Mouse (Mus musculus) cerebellum, adult 11-12 months (tissue): ENCODE data around the gene Ifnk.

Source experiments
- DNase-seq: peaks from one replicate; pipeline ENCODE4 v3.0.0; 2022

Ifnk gene

GRCm38 (mm10) chr4:35151756-35152155 is at the start of gene Ifnk:
TSS of gene Ifnk (plus strand) at chr4:35152056.
- no peak for DNase-seq

GRCm38 (mm10) chr4:35105115-35105773 is 46.6 kb upstream of the Ifnk start:
- DNase-seq, result no peak

- DNase-seq, result no peak
Observed at GRCm38 (mm10) chr4:35112452-35112851, 39.4 kb upstream of the Ifnk start.

DNA sequence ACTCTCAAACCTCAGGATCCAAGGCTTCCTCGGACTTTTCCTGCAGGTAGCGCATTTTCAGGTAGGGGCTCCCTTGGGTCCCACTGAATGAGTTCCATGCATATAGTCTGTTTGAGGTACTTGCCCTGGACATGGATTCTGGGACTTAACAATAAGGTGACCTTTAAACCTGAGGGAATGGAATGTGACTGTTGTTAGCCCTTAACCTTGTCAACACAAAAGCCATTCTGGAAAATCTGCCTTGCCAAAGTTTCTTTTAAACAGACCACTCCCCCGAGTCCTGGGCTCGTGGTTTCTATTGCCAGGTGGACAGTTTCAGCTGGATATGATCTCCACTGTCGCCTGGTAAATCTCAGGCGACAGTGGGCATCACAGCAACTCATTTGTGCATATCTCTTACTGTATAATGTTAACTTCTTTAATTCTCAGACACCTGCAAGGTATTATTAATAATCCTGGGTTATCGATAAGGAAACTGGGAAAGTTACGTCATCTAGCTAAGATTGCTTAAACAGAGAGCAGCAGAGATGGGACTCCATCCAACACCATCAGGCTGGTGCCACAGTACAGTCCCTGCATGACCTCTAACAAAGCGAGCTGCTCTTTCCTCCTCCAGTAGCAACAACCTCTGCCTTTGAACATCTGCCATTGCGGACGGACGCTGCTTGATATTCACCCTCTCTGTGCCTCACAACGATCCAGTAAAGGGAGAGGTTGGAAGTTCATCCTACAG is 38.2 kb upstream of the Ifnk start:
- no peak for DNase-seq

- DNase-seq, result no peak
Observed at GRCm38 (mm10) chr4:35114950-35115349, 36.9 kb upstream of the Ifnk start.

DNA sequence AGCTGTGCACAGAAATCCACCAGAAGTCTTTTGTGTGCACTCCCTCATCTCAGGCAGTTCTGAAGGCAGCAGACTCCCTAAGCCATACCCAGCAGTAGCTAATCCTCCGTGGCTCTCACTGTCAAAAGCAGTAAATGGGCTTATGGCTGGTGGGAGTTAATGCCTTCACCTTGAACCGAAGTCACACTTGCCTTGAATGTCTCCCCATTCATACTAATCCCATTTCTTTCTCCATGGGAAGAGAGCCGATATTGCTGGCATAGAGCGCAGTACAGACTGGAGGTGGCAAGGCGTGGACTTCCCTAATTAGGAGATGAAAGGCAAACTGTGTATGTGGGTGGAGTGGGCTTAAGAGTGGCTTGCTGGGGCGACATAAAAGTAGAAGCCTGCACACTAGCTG is 35.9 kb upstream of the Ifnk start:
- DNase-seq, result no peak

DNA sequence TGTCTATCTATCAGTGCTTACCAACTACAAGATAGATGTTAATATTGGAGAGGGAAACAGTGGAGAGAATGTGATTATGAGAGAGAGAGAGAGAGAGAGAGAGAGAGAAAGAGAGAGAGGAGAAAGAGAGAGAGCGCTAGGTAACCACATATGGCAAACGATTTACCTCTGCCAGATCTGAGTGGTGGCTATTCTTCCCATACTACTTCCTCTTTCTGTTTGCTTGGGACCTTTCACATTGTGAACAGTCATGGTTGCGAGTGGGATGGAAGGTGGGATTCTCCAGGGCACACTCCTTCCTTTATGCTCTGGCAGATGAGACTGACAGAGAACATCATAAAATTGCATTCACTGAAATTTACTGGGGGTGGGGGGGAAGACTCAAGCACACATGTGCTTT is 34.7 kb upstream of the Ifnk start:
- DNase-seq, result no peak

DNA sequence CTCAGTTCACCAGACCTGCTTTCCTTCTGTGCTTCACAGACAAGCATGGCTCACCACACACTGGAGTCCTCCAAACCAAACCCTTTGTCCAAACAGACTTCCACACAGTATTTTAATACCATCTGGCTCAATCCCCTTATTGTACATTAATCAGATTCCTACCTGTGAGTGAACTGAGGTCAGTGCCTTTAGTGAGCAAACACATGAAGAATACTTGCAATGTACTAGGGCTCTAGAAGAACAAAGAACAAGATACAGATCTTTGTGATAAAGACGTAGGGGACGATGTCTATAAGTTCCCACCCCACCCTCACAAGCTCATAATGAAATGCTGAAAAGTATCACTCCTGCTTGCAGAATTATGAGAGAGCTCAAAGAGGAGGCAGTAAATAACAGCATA is 33.0 kb upstream of the Ifnk start:
- no peak for DNase-seq

DNA sequence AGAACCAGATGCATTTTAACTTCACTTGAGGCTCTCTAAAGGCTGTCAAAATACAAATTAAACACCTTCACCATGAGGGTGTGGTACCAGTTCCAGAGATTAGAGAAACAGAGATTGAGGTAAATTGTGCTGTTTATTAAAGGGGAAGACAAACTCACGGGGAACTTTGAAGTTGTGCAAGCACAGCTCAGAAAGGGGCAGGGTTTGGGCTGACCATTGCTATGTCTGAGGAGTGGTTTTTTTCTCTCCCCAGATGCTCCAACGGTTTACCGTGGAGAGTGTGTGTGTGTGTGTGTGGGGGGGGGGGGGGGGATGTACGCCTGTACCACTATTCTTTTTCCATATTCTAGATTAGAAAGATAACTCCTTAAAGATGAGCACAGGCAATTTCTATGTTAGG is 31.7 kb upstream of the Ifnk start:
- no peak for DNase-seq

- DNase-seq, result no peak
Observed at GRCm38 (mm10) chr4:35120575-35120974, 31.3 kb upstream of the Ifnk start.

GRCm38 (mm10) chr4:35121060-35121459 is 30.8 kb upstream of the Ifnk start:
- no peak for DNase-seq

GRCm38 (mm10) chr4:35123087-35123486 is 28.8 kb upstream of the Ifnk start:
- no peak for DNase-seq

DNA sequence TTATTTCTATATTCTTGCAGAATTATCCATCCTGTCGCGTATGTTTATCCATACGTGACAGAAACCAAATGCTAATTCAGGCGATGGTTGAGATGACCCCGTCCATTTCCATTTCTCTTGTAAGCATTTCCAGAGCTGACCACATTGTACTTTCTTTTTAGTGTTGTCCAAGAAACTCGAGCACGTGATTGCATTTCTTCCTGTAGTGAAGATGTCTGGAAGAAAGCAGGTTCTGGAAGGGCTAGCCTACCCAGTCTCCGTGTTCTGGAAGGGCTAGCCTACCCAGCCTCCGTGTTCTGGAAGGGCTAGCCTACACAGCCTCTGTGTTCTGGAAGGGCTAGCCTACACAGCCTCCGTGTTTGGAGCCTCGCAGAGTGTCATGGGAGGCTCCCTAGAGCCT is 27.8 kb upstream of the Ifnk start:
- no peak for DNase-seq

DNA sequence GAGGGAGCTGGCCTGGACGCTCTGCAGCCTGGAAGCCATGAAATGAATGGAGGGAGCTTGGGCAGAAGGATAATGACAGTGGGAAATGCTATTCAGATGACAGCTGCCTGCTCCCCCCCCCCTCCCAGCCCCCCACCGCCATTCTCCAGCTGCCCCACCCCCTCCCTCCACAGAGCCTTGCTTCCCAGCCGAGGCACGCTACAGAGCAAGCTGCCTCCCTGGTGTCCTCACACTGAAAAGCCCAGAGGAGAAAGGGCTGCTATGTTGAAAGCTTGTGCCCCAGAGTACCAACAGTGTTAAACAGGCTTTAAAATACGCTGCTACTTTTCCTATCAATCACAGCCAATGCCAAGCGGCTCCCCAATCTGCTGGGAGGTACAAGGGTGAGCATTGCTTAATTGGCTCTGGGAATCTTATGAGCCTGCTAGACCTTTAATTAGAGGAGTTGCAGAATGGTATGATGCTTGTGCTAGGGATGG is 26.5 kb upstream of the Ifnk start:
- DNase-seq, result no peak

DNA sequence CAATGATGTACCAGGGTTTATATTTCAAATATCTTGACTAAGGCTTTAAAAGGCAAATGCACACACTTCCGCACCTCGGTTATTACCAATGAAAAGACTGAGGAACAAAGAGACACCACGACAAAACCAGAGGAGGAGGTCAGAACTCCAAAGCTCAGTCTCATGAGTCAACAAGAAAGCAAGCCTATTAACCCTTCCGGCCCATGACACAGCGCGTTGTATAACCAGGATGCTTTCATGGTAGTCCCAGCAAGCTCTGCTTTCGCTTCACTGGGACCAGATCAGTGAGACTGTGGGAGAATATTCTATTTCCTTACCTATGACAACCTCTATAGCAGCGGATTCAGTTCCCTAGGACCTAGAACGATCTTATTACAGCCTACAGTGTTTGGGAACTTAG is 25.1 kb upstream of the Ifnk start:
- DNase-seq, result no peak

GRCm38 (mm10) chr4:35127759-35128158 is 24.1 kb upstream of the Ifnk start:
- DNase-seq, result no peak

GRCm38 (mm10) chr4:35130411-35130948 is 21.4 kb upstream of the Ifnk start:
- no peak for DNase-seq

GRCm38 (mm10) chr4:35131592-35131991 is 20.3 kb upstream of the Ifnk start:
- no peak for DNase-seq

DNA sequence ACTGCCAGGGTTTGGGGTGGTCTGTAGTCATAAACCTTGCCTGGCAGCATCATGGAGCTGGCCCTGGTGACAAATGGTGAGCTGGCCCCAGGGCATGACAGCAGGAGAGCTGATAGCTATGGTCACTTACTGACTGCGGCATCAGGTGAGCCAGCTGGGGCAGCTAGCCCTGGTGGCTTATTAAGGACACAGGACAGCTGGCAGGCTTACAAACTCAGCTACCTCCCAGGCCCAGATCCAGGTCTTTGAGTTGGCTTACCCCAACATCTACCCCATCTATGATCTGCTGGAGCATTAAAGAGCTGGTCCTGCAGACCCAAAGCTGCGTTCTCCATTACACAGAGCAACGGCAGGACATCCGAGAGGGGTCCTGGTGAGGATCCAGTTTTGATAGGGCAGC is 18.4 kb upstream of the Ifnk start:
- no peak for DNase-seq

- DNase-seq, result no peak
Observed at GRCm38 (mm10) chr4:35134846-35135611, 16.8 kb upstream of the Ifnk start.

GRCm38 (mm10) chr4:35135806-35136205 is 16.1 kb upstream of the Ifnk start:
- no peak for DNase-seq

DNA sequence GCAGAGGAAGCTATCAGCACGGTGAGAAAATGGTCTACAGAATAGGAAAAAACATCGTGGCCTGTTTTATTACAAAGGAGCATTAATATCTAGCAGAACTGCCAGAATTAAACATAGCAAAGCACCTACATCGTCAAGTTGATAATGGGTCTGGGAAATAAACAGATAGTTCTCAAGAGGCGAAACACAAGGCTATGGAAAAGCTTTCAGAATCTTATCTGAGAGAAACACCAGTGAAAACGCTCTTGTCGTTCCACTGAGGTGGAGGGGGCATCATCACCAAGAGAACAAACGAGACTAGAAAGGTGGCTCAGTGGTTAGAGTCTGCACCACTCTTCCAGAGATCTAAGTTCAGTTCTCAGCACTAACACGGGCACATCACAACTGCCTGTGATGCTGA is 14.9 kb upstream of the Ifnk start:
- DNase-seq, result no peak

GRCm38 (mm10) chr4:35138077-35138476 is 13.8 kb upstream of the Ifnk start:
- no peak for DNase-seq

- no peak for DNase-seq
Observed at GRCm38 (mm10) chr4:35140317-35140716, 11.5 kb upstream of the Ifnk start.
